Mouse (Mus musculus): ENCODE measurements around the gene B3gnt9. TPM values are rescaled to one million over a fixed set of nuclear protein-coding genes. Genes with fewer than 3 reads are reported as not detected.

B3gnt9 gene
- polyA plus RNA-seq, 1 experiment = 6.2 TPM

- Histone ChIP-seq H3K79me2 (ENCODE audit: control insufficient read depth, insufficient read depth) (no peaks in the 10 kb centered on the region), H3K27me3 (ENCODE audit: control insufficient read depth, insufficient read depth, insufficient read length) (no peaks in the 10 kb centered on the region), H3K4me2 (ENCODE audit: low read depth) (peak overlapping the region; percentile 80), H3ac (ENCODE audit: control insufficient read depth, insufficient read length) (peak overlapping the region; percentile 9), H3K36me3 (ENCODE audit: control insufficient read depth, insufficient read depth) (no peaks in the 10 kb centered on the region), H3K4me3 (peak overlapping the region; percentile 20)
- no peak for TF ChIP-seq REST (IDR thresholded peaks at IDR 0.05; ENCODE audit: insufficient read depth, insufficient read length)
- TF ChIP-seq MAX (IDR thresholded peaks at IDR 0.05; ENCODE audit: low read depth) = no peak
- TF ChIP-seq MYOG (IDR thresholded peaks at IDR 0.05; ENCODE audit: control insufficient read depth in 1 of 3, insufficient read depth in 1 of 3, insufficient read length in 2 of 3, low read depth in 2 of 3) = no peak
- TF ChIP-seq SRF (IDR thresholded peaks at IDR 0.05; ENCODE audit: control insufficient read depth, insufficient read length, low read depth) = no peak
- TF ChIP-seq POLR2A (IDR thresholded peaks at IDR 0.05; ENCODE audit: insufficient read length, low read depth) = no peak
- TF ChIP-seq E2F4 (IDR thresholded peaks at IDR 0.05; ENCODE audit: insufficient read depth) = no peak
- no peak for TF ChIP-seq USF1 (IDR thresholded peaks at IDR 0.05; ENCODE audit: low read depth)
- no peak for TF ChIP-seq MYOD1 (IDR thresholded peaks at IDR 0.05; ENCODE audit: control insufficient read depth in 1 of 3, insufficient read length in 2 of 3, low read depth in 2 of 3)
- TF ChIP-seq CEBPB (IDR thresholded peaks at IDR 0.05; ENCODE audit: insufficient read depth, poor library complexity, severe bottlenecking) = no peak
- no peak for TF ChIP-seq TCF3 (IDR thresholded peaks at IDR 0.05; ENCODE audit: insufficient read length, low read depth)
- no peak for TF ChIP-seq POLR2AphosphoS2 (IDR thresholded peaks at IDR 0.05; ENCODE audit: insufficient read length, low read depth)
- no peak for TF ChIP-seq TCF12 (IDR thresholded peaks at IDR 0.05; ENCODE audit: insufficient read depth, poor library complexity, severe bottlenecking)
Measured at GRCm38 (mm10) chr8:105270101-105270915, 15.4 kb upstream of the B3gnt9 start.

- Histone ChIP-seq H3ac (ENCODE audit: control insufficient read depth, insufficient read length) (peak within 1 kb of the TSS; percentile 9), H3K79me2 (ENCODE audit: control insufficient read depth, insufficient read depth) (no peaks in the 10 kb centered on the region), H3K4me3 (peak within 1 kb of the TSS; percentile 20), H3K4me2 (ENCODE audit: low read depth) (peak within 1 kb of the TSS; percentile 80), H3K36me3 (ENCODE audit: control insufficient read depth, insufficient read depth) (no peaks in the 10 kb centered on the region), H3K27me3 (ENCODE audit: control insufficient read depth, insufficient read depth, insufficient read length) (no peaks in the 10 kb centered on the region)
- TF ChIP-seq POLR2AphosphoS2 (IDR thresholded peaks at IDR 0.05; ENCODE audit: insufficient read length, low read depth) = peak; percentile 58
- TF ChIP-seq MAX (IDR thresholded peaks at IDR 0.05; ENCODE audit: low read depth) = no peak
- peak in 2 of 3 experiments; percentile 77 for TF ChIP-seq MYOG (IDR thresholded peaks at IDR 0.05; ENCODE audit: control insufficient read depth in 1 of 3, insufficient read depth in 1 of 3, insufficient read length in 2 of 3, low read depth in 2 of 3)
- no peak for TF ChIP-seq SRF (IDR thresholded peaks at IDR 0.05; ENCODE audit: control insufficient read depth, insufficient read length, low read depth)
- TF ChIP-seq TCF12 (IDR thresholded peaks at IDR 0.05; ENCODE audit: insufficient read depth, poor library complexity, severe bottlenecking) = no peak
- TF ChIP-seq E2F4 (IDR thresholded peaks at IDR 0.05; ENCODE audit: insufficient read depth) = no peak
- no peak for TF ChIP-seq USF1 (IDR thresholded peaks at IDR 0.05; ENCODE audit: low read depth)
- TF ChIP-seq CEBPB (IDR thresholded peaks at IDR 0.05; ENCODE audit: insufficient read depth, poor library complexity, severe bottlenecking) = no peak
- TF ChIP-seq REST (IDR thresholded peaks at IDR 0.05; ENCODE audit: insufficient read depth, insufficient read length) = no peak
- TF ChIP-seq MYOD1 (IDR thresholded peaks at IDR 0.05; ENCODE audit: control insufficient read depth in 1 of 3, insufficient read length in 2 of 3, low read depth in 2 of 3) = peak in 2 of 3 experiments; percentile 5 to 59
- peak; percentile 75 for TF ChIP-seq POLR2A (IDR thresholded peaks at IDR 0.05; ENCODE audit: insufficient read length, low read depth)
- no peak for TF ChIP-seq TCF3 (IDR thresholded peaks at IDR 0.05; ENCODE audit: insufficient read length, low read depth)
Measured at GRCm38 (mm10) chr8:105269461-105269947, 14.6 kb upstream of the B3gnt9 start, which contains the start of gene Hsf4. Gene Hsf4, plus strand, starts transcription at chr8:105269801.

- Histone ChIP-seq H3K4me3 (peak overlapping the region; percentile 20), H3K4me2 (ENCODE audit: low read depth) (peak overlapping the region; percentile 80), H3K36me3 (ENCODE audit: control insufficient read depth, insufficient read depth) (no peaks in the 10 kb centered on the region), H3ac (ENCODE audit: control insufficient read depth, insufficient read length) (peak overlapping the region; percentile 9), H3K27me3 (ENCODE audit: control insufficient read depth, insufficient read depth, insufficient read length) (no peaks in the 10 kb centered on the region), H3K79me2 (ENCODE audit: control insufficient read depth, insufficient read depth) (no peaks in the 10 kb centered on the region)
- TF ChIP-seq REST (IDR thresholded peaks at IDR 0.05; ENCODE audit: insufficient read depth, insufficient read length) = no peak
- TF ChIP-seq MYOD1 (IDR thresholded peaks at IDR 0.05; ENCODE audit: control insufficient read depth in 1 of 3, insufficient read length in 2 of 3, low read depth in 2 of 3) = no peak
- TF ChIP-seq MAX (IDR thresholded peaks at IDR 0.05; ENCODE audit: low read depth) = no peak
- TF ChIP-seq USF1 (IDR thresholded peaks at IDR 0.05; ENCODE audit: low read depth) = no peak
- no peak for TF ChIP-seq POLR2AphosphoS2 (IDR thresholded peaks at IDR 0.05; ENCODE audit: insufficient read length, low read depth)
- no peak for TF ChIP-seq E2F4 (IDR thresholded peaks at IDR 0.05; ENCODE audit: insufficient read depth)
- no peak for TF ChIP-seq MYOG (IDR thresholded peaks at IDR 0.05; ENCODE audit: control insufficient read depth in 1 of 3, insufficient read depth in 1 of 3, insufficient read length in 2 of 3, low read depth in 2 of 3)
- TF ChIP-seq SRF (IDR thresholded peaks at IDR 0.05; ENCODE audit: control insufficient read depth, insufficient read length, low read depth) = no peak
- TF ChIP-seq TCF12 (IDR thresholded peaks at IDR 0.05; ENCODE audit: insufficient read depth, poor library complexity, severe bottlenecking) = no peak
- TF ChIP-seq CEBPB (IDR thresholded peaks at IDR 0.05; ENCODE audit: insufficient read depth, poor library complexity, severe bottlenecking) = no peak
- TF ChIP-seq POLR2A (IDR thresholded peaks at IDR 0.05; ENCODE audit: insufficient read length, low read depth) = no peak
Measured at GRCm38 (mm10) chr8:105269075-105269458, 14.1 kb upstream of the B3gnt9 start.

GRCm38 (mm10) chr8:105268342-105269074 lies 13.6 kb upstream of the B3gnt9 start:
- Histone ChIP-seq H3K4me2 (ENCODE audit: low read depth) (peak overlapping the region; percentile 80), H3K27me3 (ENCODE audit: control insufficient read depth, insufficient read depth, insufficient read length) (no peaks in the 10 kb centered on the region), H3ac (ENCODE audit: control insufficient read depth, insufficient read length) (no peak overlapping the region), H3K79me2 (ENCODE audit: control insufficient read depth, insufficient read depth) (no peaks in the 10 kb centered on the region), H3K4me3 (peak overlapping the region; percentile 20), H3K36me3 (ENCODE audit: control insufficient read depth, insufficient read depth) (no peaks in the 10 kb centered on the region)
- TF ChIP-seq POLR2AphosphoS2 (IDR thresholded peaks at IDR 0.05; ENCODE audit: insufficient read length, low read depth) (peak; percentile 25), REST (IDR thresholded peaks at IDR 0.05; ENCODE audit: insufficient read depth, insufficient read length) (no peak)

All from myocyte (in vitro differentiated cells).